Mouse (Mus musculus) liver, embryonic 12.5 days (tissue): Measurements from ENCODE around the gene Rpl35. TPM values are rescaled to one million over a fixed set of nuclear protein-coding genes. Genes with fewer than 3 reads are reported as not detected.

ENCODE experiments used
- ATAC-seq: fragments of 200-750 bp; cut with Nextera tagmentation; 2 replicates; pipeline ENCODE4 v1.8.0; 2017; ENCODE audit warnings: moderate number of reproducible peaks, mild to moderate bottlenecking, moderate library complexity
- H3K27ac ChIP-seq: fragments of 300-500 bp; sonication (generic); 2 replicates; pipeline ENCODE4 v1.5.1; 2016; ENCODE audit warnings: mild to moderate bottlenecking
- H3K27me3 ChIP-seq: fragments of 300-500 bp; sonication (generic); replicated peaks from 2 replicates; pipeline ENCODE4 v1.6.1; 2016; ENCODE audit warnings: mild to moderate bottlenecking, moderate library complexity
- H3K36me3 ChIP-seq: fragments of 300-500 bp; sonication (generic); 2 replicates; pipeline ENCODE4 v1.6.1; 2016; ENCODE audit warnings: mild to moderate bottlenecking, moderate library complexity
- H3K4me1 ChIP-seq: fragments of 300-500 bp; sonication (generic); 2 replicates; pipeline ENCODE4 v1.6.1; 2016
- H3K4me2 ChIP-seq: fragments of 300-500 bp; sonication (generic); 2 replicates; pipeline ENCODE4 v1.6.1; 2016; ENCODE audit warnings: mild to moderate bottlenecking, moderate library complexity
- H3K4me3 ChIP-seq: fragments of 300-500 bp; sonication (generic); 2 replicates; pipeline ENCODE4 v1.5.1; 2016; ENCODE audit warnings: mild to moderate bottlenecking, moderate library complexity
- H3K9ac ChIP-seq: fragments of 300-500 bp; sonication (generic); 2 replicates; pipeline ENCODE4 v1.6.1; 2016; ENCODE audit warnings: mild to moderate bottlenecking, moderate library complexity
- H3K9me3 ChIP-seq: fragments of 300-500 bp; sonication (generic); replicated peaks from 2 replicates; pipeline ENCODE4 v1.6.1; 2016; ENCODE audit warnings: mild to moderate bottlenecking, moderate library complexity
- WGBS: fragments of 180-500 bp; shearing (Covaris S2); methylation state at CpG from one replicate; pipeline ENCODE4 v1.1.7; 2016; ENCODE audit not compliant: insufficient replicate concordance; 5-methylcytosine and 5-hydroxymethylcytosine counted together
- polyA plus RNA-seq: library from polyadenylated mRNA; unstranded; fragments of >200 nt; fragmentation: Nextera tagmentation; extraction: Ambion mirVana; gene quantifications from 2 replicates; pipeline ENCODE4 v1.2.1, GENCODE M21; 2016

Gene Rpl35
- polyA plus RNA-seq, 1 experiment from 2014 or later: 1,050 TPM

GRCm38 (mm10) chr2:38970057-38970456 is 35.4 kb downstream of the Rpl35 start:
- Histone ChIP-seq H3K9ac (peak overlapping the region; percentile 27; the same call in 1 of the 2 replicates), H3K4me2 (peak overlapping the region; percentile 50), H3K4me1 (peaks cover 58% of the 10 kb centered on the region), H3K27ac (peak overlapping the region; percentile 87), H3K36me3 (no peaks in the 10 kb centered on the region), H3K4me3 (no peak overlapping the region), H3K27me3 (no peaks in the 10 kb centered on the region), H3K9me3 (no peaks in the 10 kb centered on the region)
- peak; percentile 94 for ATAC-seq
- WGBS: 23% methylated on average over 5 of the region's 5 CpGs

- 0 out of 2 replicates have a peak overlapping the region, but pooled peaks have one; percentile 27 for H3K9ac ChIP-seq
- H3K36me3 ChIP-seq: no peaks in the 10 kb centered on the region
- peak overlapping the region; percentile 50 for H3K4me2 ChIP-seq
- no peaks in the 10 kb centered on the region for H3K9me3 ChIP-seq
- H3K27ac ChIP-seq: peak overlapping the region; percentile 87
- H3K4me1 ChIP-seq: peaks cover 58% of the 10 kb centered on the region
- no peaks in the 10 kb centered on the region for H3K27me3 ChIP-seq
- 65% methylated on average over 2 of the region's 2 CpGs for WGBS
- H3K4me3 ChIP-seq: no peak overlapping the region
- ATAC-seq: peak; percentile 65
These were observed 35.8 kb downstream of the Rpl35 start for GRCm38 (mm10) chr2:38969650-38970049.

- no peaks in the 10 kb centered on the region for H3K36me3 ChIP-seq
- H3K9ac ChIP-seq: no peak overlapping the region
- no peaks in the 10 kb centered on the region for H3K9me3 ChIP-seq
- H3K4me1 ChIP-seq: peaks cover 33% of the 10 kb centered on the region
- ATAC-seq: no peak
- no peaks in the 10 kb centered on the region for H3K27me3 ChIP-seq
- 41% methylated on average over 4 of the region's 4 CpGs for WGBS
- H3K4me2 ChIP-seq: no peak overlapping the region
- H3K27ac ChIP-seq: no peak overlapping the region
- no peak overlapping the region for H3K4me3 ChIP-seq
These were observed 41.2 kb downstream of the Rpl35 start for GRCm38 (mm10) chr2:38964198-38964597.

GRCm38 (mm10) chr2:38957671-38958223 is 47.7 kb downstream of the Rpl35 start:
- Histone ChIP-seq H3K4me2 (no peak overlapping the region), H3K9ac (no peak overlapping the region), H3K9me3 (no peaks in the 10 kb centered on the region), H3K27me3 (no peaks in the 10 kb centered on the region), H3K4me1 (peaks cover 25% of the 10 kb centered on the region), H3K36me3 (no peaks in the 10 kb centered on the region), H3K4me3 (no peak overlapping the region), H3K27ac (no peak overlapping the region)
- 56% methylated on average over 5 of the region's 5 CpGs for WGBS
- ATAC-seq: peak; percentile 52; the same call in 1 of the 2 replicates

GRCm38 (mm10) chr2:38956062-38956461 is 49.4 kb downstream of the Rpl35 start:
- ATAC-seq: no peak
- peaks cover 16% of the 10 kb centered on the region for H3K4me1 ChIP-seq
- no peak overlapping the region for H3K9ac ChIP-seq
- H3K4me2 ChIP-seq: no peak overlapping the region
- no peak overlapping the region for H3K4me3 ChIP-seq
- WGBS: 58% methylated on average over 2 of the region's 2 CpGs
- no peaks in the 10 kb centered on the region for H3K36me3 ChIP-seq
- no peak overlapping the region for H3K27ac ChIP-seq
- 0 out of 2 replicates have a peak, but pooled peaks cover 3% of the 10 kb centered on the region for H3K27me3 ChIP-seq
- H3K9me3 ChIP-seq: no peaks in the 10 kb centered on the region

- Histone ChIP-seq H3K4me2 (no peak overlapping the region), H3K9me3 (no peaks in the 10 kb centered on the region), H3K36me3 (no peaks in the 10 kb centered on the region), H3K9ac (no peak overlapping the region), H3K27ac (no peak overlapping the region), H3K27me3 (0 out of 2 replicates have a peak, but pooled peaks cover 3% of the 10 kb centered on the region), H3K4me1 (peaks cover 32% of the 10 kb centered on the region), H3K4me3 (no peak overlapping the region)
- 65% methylated on average over 5 of the region's 5 CpGs for WGBS
- no peak for ATAC-seq
These were observed 52.1 kb downstream of the Rpl35 start for GRCm38 (mm10) chr2:38953152-38953883.

Other genes with a start within 250 kb of the Rpl35 start
- 2.1 and 2.4 TPM in 2 replicates for gene Nr6a1, start 77.9 kb downstream of the Rpl35 start, polyA plus RNA-seq
- gene Olfml2a, start 73.6 kb downstream of the Rpl35 start, polyA plus RNA-seq: 0.12 and 0.13 TPM in 2 replicates
- 0.89 and 1.3 TPM in 2 replicates for gene Wdr38, start 8.1 kb downstream of the Rpl35 start, polyA plus RNA-seq
- gene Arpc5l, start 276 bp downstream of the Rpl35 start, polyA plus RNA-seq: 83.0 and 84.9 TPM in 2 replicates
- gene Golga1, start 59.9 kb upstream of the Rpl35 start, polyA plus RNA-seq: 12.1 and 15.9 TPM in 2 replicates
- 3.2 and 4.1 TPM in 2 replicates for gene Scai, start 185.1 kb upstream of the Rpl35 start, polyA plus RNA-seq
- gene Ppp6c, start 220.8 kb upstream of the Rpl35 start, polyA plus RNA-seq: 61.2 and 63.4 TPM in 2 replicates